Comparison of ENCODE assay signal across 12 mouse cellular contexts in genomic region chr17:31389432-31390050, GRCm38 (mm10). TPM values are rescaled to one million over a fixed set of nuclear protein-coding genes. Genes with fewer than 3 reads are reported as not detected.
DNase-seq lines count a peak whose midpoint lies in the region; ATAC-seq lines count a peak whose summit lies in the region.
"Had no signal": no experiment of that assay in that cellular context is flagged by ENCODE, and none has a peak within 500 bp of the region (broad histone marks: within the 10 kb centered on the region; RNA-seq: fewer than 3 reads in every experiment).

No protein-coding gene starts in this region.

- peaks cover 40% of the 10 kb centered on the region for H3K4me1 ChIP-seq in kidney, embryonic 14.5 days (ENCODE audit: control insufficient read depth, insufficient read depth, low read length)
- H3K4me1 ChIP-seq in forebrain, embryonic 14.5 days (ENCODE audit: control insufficient read depth, insufficient read depth, low read length), result peaks cover 42% of the 10 kb centered on the region
- H3K4me1 ChIP-seq in midbrain, embryonic 13.5 days (replicated peaks), result peaks cover 64% of the 10 kb centered on the region

- WGBS in kidney, embryonic 14.5 days, result 90% methylated on average over 3 of the region's 3 CpGs
- WGBS in forebrain, embryonic 14.5 days, result 88% methylated on average over 3 of the region's 3 CpGs
- 87% methylated on average over 3 of the region's 3 CpGs for WGBS in midbrain, embryonic 13.5 days

- peak; percentile 35 for DNase-seq in kidney, adult 11 months
- DNase-seq in MN1 (ENCODE audit: low spot score), result peak; percentile 32
- peak; percentile 53 for DNase-seq in forebrain, embryonic 14.5 days (ENCODE audit: low spot score)
- DNase-seq in embryo, embryonic 10 days (ENCODE audit: low spot score), result no peak
- DNase-seq in left cerebral cortex, postnatal 10 days (ENCODE audit: extremely low spot score in 1 of 2, low spot score in 2 of 2), result no peak
- DNase-seq: thymus, adult 18-20 months had no signal

- ATAC-seq in kidney, embryonic 14.5 days (ENCODE audit: low FRiP score, low TSS enrichment), result no peak
- ATAC-seq in forebrain, embryonic 14.5 days, result no peak
- no peak for ATAC-seq in midbrain, embryonic 13.5 days
- ATAC-seq: lung, postnatal 0 days had no signal

- intact Hi-C loops in left cerebral cortex, postnatal 10 days (cut with DNase I), result no loop called here

- H3K9ac ChIP-seq in kidney, embryonic 14.5 days (ENCODE audit: low read depth, low read length), result no peak overlapping the region
- H3K9ac ChIP-seq in forebrain, embryonic 14.5 days (ENCODE audit: low read length), result peak overlapping the region; percentile 41; the same call in 1 of the 2 replicates
- peak overlapping the region; percentile 28 for H3K9ac ChIP-seq in midbrain, embryonic 13.5 days (replicated peaks)
- H3K9ac ChIP-seq: embryonic facial prominence, embryonic 12.5 days had no signal

- no peak overlapping the region for H3K4me3 ChIP-seq in kidney, embryonic 14.5 days (ENCODE audit: low read length)
- no peak overlapping the region for H3K4me3 ChIP-seq in forebrain, embryonic 14.5 days (ENCODE audit: low read depth, low read length)
- H3K4me3 ChIP-seq in midbrain, embryonic 13.5 days (replicated peaks), result no peak overlapping the region
- H3K4me3 ChIP-seq: embryonic facial prominence, embryonic 12.5 days; left cerebral cortex, adult 2 months; myocyte had no signal

- no peak overlapping the region for H3K4me2 ChIP-seq in kidney, embryonic 14.5 days (replicated peaks; ENCODE audit: low read depth, low read length)
- peak overlapping the region; percentile 64 for H3K4me2 ChIP-seq in forebrain, embryonic 14.5 days (ENCODE audit: low read length)
- peak overlapping the region; percentile 81 for H3K4me2 ChIP-seq in midbrain, embryonic 13.5 days (replicated peaks)
- H3K4me2 ChIP-seq: embryonic facial prominence, embryonic 12.5 days had no signal

- H3K9me3 ChIP-seq in kidney, embryonic 14.5 days (ENCODE audit: control insufficient read depth, low read length), result no peaks in the 10 kb centered on the region
- no peaks in the 10 kb centered on the region for H3K9me3 ChIP-seq in forebrain, embryonic 14.5 days (replicated peaks; ENCODE audit: control insufficient read depth, low read length)
- H3K9me3 ChIP-seq in midbrain, embryonic 13.5 days, result no peaks in the 10 kb centered on the region
- H3K9me3 ChIP-seq: embryonic facial prominence, embryonic 12.5 days had no signal

- no peaks in the 10 kb centered on the region for H3K27me3 ChIP-seq in kidney, embryonic 14.5 days (ENCODE audit: control insufficient read depth, insufficient read depth, low read length)
- no peaks in the 10 kb centered on the region for H3K27me3 ChIP-seq in forebrain, embryonic 14.5 days (replicated peaks; ENCODE audit: control insufficient read depth, insufficient read depth, low read length)
- no peaks in the 10 kb centered on the region for H3K27me3 ChIP-seq in midbrain, embryonic 13.5 days
- H3K27me3 ChIP-seq: embryonic facial prominence, embryonic 12.5 days had no signal

- H3K36me3 ChIP-seq in kidney, embryonic 14.5 days (ENCODE audit: control insufficient read depth, insufficient read depth, low read length), result no peaks in the 10 kb centered on the region
- 0 out of 2 replicates have a peak, but pooled peaks cover 3% of the 10 kb centered on the region for H3K36me3 ChIP-seq in forebrain, embryonic 14.5 days (ENCODE audit: control insufficient read depth, insufficient read depth, low read length)
- H3K36me3 ChIP-seq in midbrain, embryonic 13.5 days, result no peaks in the 10 kb centered on the region
- H3K36me3 ChIP-seq: embryonic facial prominence, embryonic 12.5 days had no signal

- H3K27ac ChIP-seq in kidney, embryonic 14.5 days (ENCODE audit: low read depth, low read length), result no peak overlapping the region
- peak overlapping the region; percentile 50; the same call in 1 of the 2 replicates for H3K27ac ChIP-seq in forebrain, embryonic 14.5 days (ENCODE audit: low read depth, low read length)
- peak overlapping the region; percentile 44; the same call in 1 of the 2 replicates for H3K27ac ChIP-seq in midbrain, embryonic 13.5 days
- H3K27ac ChIP-seq: embryonic facial prominence, embryonic 12.5 days; left cerebral cortex, adult 2 months had no signal

RNA-seq across cellular contexts. Expression of gene Pde9a, which starts 3.5 kb away (rescaled TPM):
- polyA plus RNA-seq in kidney, embryonic 14.5 days (2014; fragmentation: Nextera tagmentation; extraction: Ambion mirVana), result 30.8 and 37.6 TPM in 2 replicates
- polyA plus RNA-seq in forebrain, embryonic 14.5 days (2014; fragmentation: Nextera tagmentation; extraction: Ambion mirVana), result 60.7 and 68.5 TPM in 2 replicates
- polyA plus RNA-seq in midbrain, embryonic 13.5 days (2015; fragmentation: Nextera tagmentation; extraction: Ambion mirVana), result 42.0 and 46.2 TPM in 2 replicates
- 10 to 100 TPM; 32.8 to 41.4 TPM for total RNA-seq in left cerebral cortex, postnatal 10 days (2021)

Comparison
In these comparisons a context has a peak if more than half of its experiments do, and no peak if none do; other contexts are left out.
1. DNase-seq: peak in kidney, adult 11 months (single experiment), MN1 (single experiment) and forebrain, embryonic 14.5 days (single experiment); none in embryo, embryonic 10 days (single experiment) and left cerebral cortex, postnatal 10 days (0 of 2).